ENCODE assay signal across 8 mouse cellular contexts in the genomic region with DNA sequence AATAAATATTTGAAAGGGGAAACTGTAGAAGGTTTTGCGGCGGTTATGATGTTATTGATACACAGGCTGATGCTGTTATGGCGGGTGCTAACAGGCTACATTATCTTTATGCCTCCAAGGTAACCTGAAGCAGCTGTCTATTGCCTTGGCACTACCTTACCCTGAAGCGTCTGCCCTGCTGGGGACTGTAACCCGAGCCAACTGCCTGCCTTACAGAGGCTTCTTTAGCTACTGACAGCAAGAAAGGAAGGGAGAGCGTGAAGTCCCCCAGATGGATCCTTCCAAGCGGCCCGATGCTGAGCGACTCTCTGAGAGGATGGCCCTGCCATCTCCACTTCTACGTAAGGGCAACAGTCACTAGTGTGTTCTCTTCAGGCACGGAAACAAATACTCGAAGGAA. TPM values are rescaled to one million over a fixed set of nuclear protein-coding genes. Genes with fewer than 3 reads are reported as not detected.
DNase-seq lines count a peak whose midpoint lies in the region; ATAC-seq lines count a peak whose summit lies in the region.

Fam107b (plus strand) TSS at position 303 of the 400 bp plus-strand sequence.

- no peak for ATAC-seq in kidney, embryonic 16.5 days (ENCODE audit: low FRiP score, low TSS enrichment)
- ATAC-seq in forebrain, embryonic 16.5 days: no peak
- no peak for ATAC-seq in limb, embryonic 15.5 days (ENCODE audit: insufficient number of reproducible peaks, low FRiP score, low TSS enrichment, low read depth)
- ATAC-seq in stomach, embryonic 16.5 days (ENCODE audit: insufficient read depth, low FRiP score): no peak
- no peak for ATAC-seq in cerebellum, adult (ENCODE audit: insufficient number of reproducible peaks, low FRiP score, low TSS enrichment)

- no peaks in the 10 kb centered on the region for H3K4me1 ChIP-seq in kidney, embryonic 16.5 days (ENCODE audit: insufficient read depth, low read length)
- no peaks in the 10 kb centered on the region for H3K4me1 ChIP-seq in forebrain, embryonic 16.5 days (replicated peaks; ENCODE audit: control insufficient read depth, insufficient read depth, low read length)
- H3K4me1 ChIP-seq in limb, embryonic 15.5 days: no peaks in the 10 kb centered on the region
- H3K4me1 ChIP-seq in stomach, embryonic 16.5 days (ENCODE audit: control insufficient read depth, insufficient read depth, low read length): no peaks in the 10 kb centered on the region

- WGBS in kidney, embryonic 16.5 days: 49% methylated on average over 12 of the region's 12 CpGs
- 70% methylated on average over 12 of the region's 12 CpGs for WGBS in forebrain, embryonic 16.5 days
- 63% methylated on average over 12 of the region's 12 CpGs for WGBS in limb, embryonic 15.5 days
- WGBS in stomach, embryonic 16.5 days: 68% methylated on average over 12 of the region's 12 CpGs

- H3K27ac ChIP-seq in kidney, embryonic 16.5 days (ENCODE audit: low read length): no peak within 1 kb of the TSS
- H3K27ac ChIP-seq in forebrain, embryonic 16.5 days (ENCODE audit: low read length): no peak within 1 kb of the TSS
- H3K27ac ChIP-seq in limb, embryonic 15.5 days: no peak within 1 kb of the TSS
- no peak within 1 kb of the TSS for H3K27ac ChIP-seq in stomach, embryonic 16.5 days (ENCODE audit: low read length)

- no peak within 1 kb of the TSS for H3K9ac ChIP-seq in kidney, embryonic 16.5 days (replicated peaks; ENCODE audit: low read length)
- H3K9ac ChIP-seq in forebrain, embryonic 16.5 days (replicated peaks; ENCODE audit: low read depth, low read length): no peak within 1 kb of the TSS
- no peak within 1 kb of the TSS for H3K9ac ChIP-seq in limb, embryonic 15.5 days
- H3K9ac ChIP-seq in stomach, embryonic 16.5 days (ENCODE audit: low read length): no peak within 1 kb of the TSS

- no peaks in the 10 kb centered on the region for H3K36me3 ChIP-seq in kidney, embryonic 16.5 days (ENCODE audit: insufficient read depth, low read length)
- H3K36me3 ChIP-seq in forebrain, embryonic 16.5 days (ENCODE audit: control insufficient read depth, insufficient read depth): no peaks in the 10 kb centered on the region
- no peaks in the 10 kb centered on the region for H3K36me3 ChIP-seq in limb, embryonic 15.5 days
- no peaks in the 10 kb centered on the region for H3K36me3 ChIP-seq in stomach, embryonic 16.5 days (ENCODE audit: control insufficient read depth, insufficient read depth, low read length)

- H3K27me3 ChIP-seq in kidney, embryonic 16.5 days (ENCODE audit: insufficient read depth, low read length): no peaks in the 10 kb centered on the region
- H3K27me3 ChIP-seq in forebrain, embryonic 16.5 days (replicated peaks; ENCODE audit: control insufficient read depth, insufficient read depth, low read length): no peaks in the 10 kb centered on the region
- no peaks in the 10 kb centered on the region for H3K27me3 ChIP-seq in limb, embryonic 15.5 days
- no peaks in the 10 kb centered on the region for H3K27me3 ChIP-seq in stomach, embryonic 16.5 days (ENCODE audit: control insufficient read depth, insufficient read depth, low read length)

- H3K9me3 ChIP-seq in kidney, embryonic 16.5 days (ENCODE audit: low read length): no peaks in the 10 kb centered on the region
- H3K9me3 ChIP-seq in forebrain, embryonic 16.5 days (ENCODE audit: control insufficient read depth, low read length): no peaks in the 10 kb centered on the region
- no peaks in the 10 kb centered on the region for H3K9me3 ChIP-seq in limb, embryonic 15.5 days
- H3K9me3 ChIP-seq in stomach, embryonic 16.5 days (replicated peaks; ENCODE audit: control insufficient read depth, low read length): no peaks in the 10 kb centered on the region

- no peak for DNase-seq in kidney, postnatal 36 days
- DNase-seq in adrenal gland, postnatal 14 days: no peak
- DNase-seq in thymus, postnatal 10 days (ENCODE audit: low spot score in 2 of 2): no peak

- no peak within 1 kb of the TSS for H3K4me3 ChIP-seq in kidney, embryonic 16.5 days (ENCODE audit: low read length)
- no peak within 1 kb of the TSS for H3K4me3 ChIP-seq in forebrain, embryonic 16.5 days (replicated peaks; ENCODE audit: low read length)
- no peak within 1 kb of the TSS for H3K4me3 ChIP-seq in limb, embryonic 15.5 days
- H3K4me3 ChIP-seq in stomach, embryonic 16.5 days (replicated peaks; ENCODE audit: low read length): no peak within 1 kb of the TSS

- H3K4me2 ChIP-seq in kidney, embryonic 16.5 days (replicated peaks; ENCODE audit: low read depth, low read length): no peak within 1 kb of the TSS
- no peak within 1 kb of the TSS for H3K4me2 ChIP-seq in forebrain, embryonic 16.5 days (ENCODE audit: low read length)
- H3K4me2 ChIP-seq in limb, embryonic 15.5 days: no peak within 1 kb of the TSS
- no peak within 1 kb of the TSS for H3K4me2 ChIP-seq in stomach, embryonic 16.5 days (ENCODE audit: low read depth, low read length)

RNA-seq across cellular contexts. Expression of gene Fam107b, which starts in this region (rescaled TPM):
- polyA plus RNA-seq in kidney, embryonic 16.5 days (2015; fragmentation: Nextera tagmentation; extraction: Ambion mirVana): 67.2 and 76.1 TPM in 2 replicates
- 23.4 and 32.4 TPM in 2 replicates for total RNA-seq in adrenal gland, postnatal 14 days (2021)
- 61.7 and 72.1 TPM in 2 replicates for polyA plus RNA-seq in forebrain, embryonic 16.5 days (2015; fragmentation: Nextera tagmentation; extraction: Ambion mirVana)
- polyA plus RNA-seq in limb, embryonic 15.5 days (2015; fragmentation: Nextera tagmentation; extraction: Ambion mirVana): 38.1 and 38.3 TPM in 2 replicates
- polyA plus RNA-seq in stomach, embryonic 16.5 days (2015; fragmentation: Nextera tagmentation; extraction: Ambion mirVana): 42.2 and 47.0 TPM in 2 replicates
